Mouse (Mus musculus): Measurements from ENCODE around the gene Gabbr2. TPM values are rescaled to one million over a fixed set of nuclear protein-coding genes. Genes with fewer than 3 reads are reported as not detected.

Gabbr2 gene
- total RNA-seq, 2 experiments from 2014 or later: 1.2 to 1.6 TPM

GRCm38 (mm10) chr4:46771116-46771515, 220.6 kb downstream of the Gabbr2 start:
- no peak for DNase-seq (ENCODE audit: low spot score in 2 of 2)

- DNase-seq (ENCODE audit: low spot score in 2 of 2): no peak
Measured at GRCm38 (mm10) chr4:46770635-46771034, 221.0 kb downstream of the Gabbr2 start.

- DNase-seq (ENCODE audit: low spot score in 2 of 2): no peak
Measured at GRCm38 (mm10) chr4:46770090-46770489, 221.6 kb downstream of the Gabbr2 start.

GRCm38 (mm10) chr4:46766326-46766725, 225.3 kb downstream of the Gabbr2 start:
- DNase-seq (ENCODE audit: low spot score in 2 of 2): no peak

- no peak for DNase-seq (ENCODE audit: low spot score in 2 of 2)
Measured at GRCm38 (mm10) chr4:46759838-46760237, 231.8 kb downstream of the Gabbr2 start.

GRCm38 (mm10) chr4:46758340-46759041, 233.2 kb downstream of the Gabbr2 start:
- no peak for DNase-seq (ENCODE audit: low spot score in 2 of 2)

- no peak for DNase-seq (ENCODE audit: low spot score in 2 of 2)
Measured at GRCm38 (mm10) chr4:46754407-46755194, 237.1 kb downstream of the Gabbr2 start.

GRCm38 (mm10) chr4:46752306-46752705, 239.4 kb downstream of the Gabbr2 start:
- no peak for DNase-seq (ENCODE audit: low spot score in 2 of 2)

GRCm38 (mm10) chr4:46749015-46749414, 242.7 kb downstream of the Gabbr2 start:
- no peak for DNase-seq (ENCODE audit: low spot score in 2 of 2)

GRCm38 (mm10) chr4:46747007-46747746, 244.5 kb downstream of the Gabbr2 start:
- no peak for DNase-seq (ENCODE audit: low spot score in 2 of 2)

- no peak for DNase-seq (ENCODE audit: low spot score in 2 of 2)
Measured at GRCm38 (mm10) chr4:46745536-46745935, 246.1 kb downstream of the Gabbr2 start.

- DNase-seq (ENCODE audit: low spot score in 2 of 2): no peak
Measured at GRCm38 (mm10) chr4:46744583-46745155, 247.0 kb downstream of the Gabbr2 start.

- DNase-seq (ENCODE audit: low spot score in 2 of 2): no peak
Measured at GRCm38 (mm10) chr4:46742601-46743000, 249.1 kb downstream of the Gabbr2 start.

GRCm38 (mm10) chr4:46736910-46737511, 254.7 kb downstream of the Gabbr2 start:
- DNase-seq (ENCODE audit: low spot score in 2 of 2): no peak

- DNase-seq (ENCODE audit: low spot score in 2 of 2): no peak
Measured at GRCm38 (mm10) chr4:46734906-46735305, 256.8 kb downstream of the Gabbr2 start.

GRCm38 (mm10) chr4:46731590-46731989, 260.1 kb downstream of the Gabbr2 start:
- no peak for DNase-seq (ENCODE audit: low spot score in 2 of 2)

GRCm38 (mm10) chr4:46729306-46730042, 262.2 kb downstream of the Gabbr2 start:
- DNase-seq (ENCODE audit: low spot score in 2 of 2): no peak

GRCm38 (mm10) chr4:46728231-46728630, 263.4 kb downstream of the Gabbr2 start:
- no peak for DNase-seq (ENCODE audit: low spot score in 2 of 2)

- no peak for DNase-seq (ENCODE audit: low spot score in 2 of 2)
Measured at GRCm38 (mm10) chr4:46727153-46727552, 264.5 kb downstream of the Gabbr2 start.

- DNase-seq (ENCODE audit: low spot score in 2 of 2): no peak
Measured at GRCm38 (mm10) chr4:46720821-46721557, 270.7 kb downstream of the Gabbr2 start.

All from adrenal gland, postnatal 4 days (tissue).